In genomic region chr9:56068630-56069029, GRCm38 (mm10) we compare ENCODE assay signal across 28 mouse cellular contexts. TPM values are rescaled to one million over a fixed set of nuclear protein-coding genes. Genes with fewer than 3 reads are reported as not detected.
DNase-seq lines count a peak whose midpoint lies in the region; ATAC-seq and TF ChIP-seq lines count a peak whose summit lies in the region.
"Had no signal": no experiment of that assay in that cellular context is flagged by ENCODE, and none has a peak within 500 bp of the region (broad histone marks: within the 10 kb centered on the region; RNA-seq: fewer than 3 reads in every experiment).

No protein-coding gene starts in this region.

- no peaks in the 10 kb centered on the region for H3K9me3 ChIP-seq in intestine, embryonic 15.5 days
- no peaks in the 10 kb centered on the region for H3K9me3 ChIP-seq in intestine, embryonic 16.5 days (ENCODE audit: control insufficient read depth, low read length)
- H3K9me3 ChIP-seq: embryonic facial prominence, embryonic 13.5 days; embryonic facial prominence, embryonic 15.5 days; forebrain, embryonic 10.5 days; forebrain, embryonic 12.5 days had no signal

- H3K4me2 ChIP-seq in intestine, embryonic 15.5 days (replicated peaks) = no peak overlapping the region
- H3K4me2 ChIP-seq in intestine, embryonic 16.5 days (ENCODE audit: low read depth, low read length) = no peak overlapping the region
- H3K4me2 ChIP-seq: embryonic facial prominence, embryonic 13.5 days; embryonic facial prominence, embryonic 15.5 days; forebrain, embryonic 12.5 days had no signal

- DNase-seq in kidney, adult 9 months = peak; percentile 11
- DNase-seq in kidney, postnatal 10 days = no peak
- no peak for DNase-seq in adrenal gland, adult 18-20 months (ENCODE audit: low spot score in 2 of 2)
- no peak for DNase-seq in layer of hippocampus, adult 11-12 months (ENCODE audit: low spot score)
- DNase-seq: adrenal gland, adult 8-10 months; adrenal gland, postnatal 14 days; adrenal gland, postnatal 36 days; cerebellum, adult 11-12 months; cerebellum, adult 2 months; cerebellum, adult 9-10 months; cerebellum, postnatal 10 days; cerebellum, postnatal 25 days; embryo, embryonic 11 days had no signal

- no peaks in the 10 kb centered on the region for H3K27me3 ChIP-seq in intestine, embryonic 15.5 days (replicated peaks)
- no peaks in the 10 kb centered on the region for H3K27me3 ChIP-seq in intestine, embryonic 16.5 days (replicated peaks; ENCODE audit: control insufficient read depth, insufficient read depth, low read length)
- no peaks in the 10 kb centered on the region for H3K27me3 ChIP-seq in small intestine, adult 2 months (ENCODE audit: control insufficient read depth, insufficient read depth, low read length)
- H3K27me3 ChIP-seq: embryonic facial prominence, embryonic 13.5 days; embryonic facial prominence, embryonic 15.5 days; forebrain, embryonic 12.5 days had no signal

- peak; percentile 61 for ATAC-seq in intestine, embryonic 15.5 days
- ATAC-seq in intestine, embryonic 16.5 days = peak; percentile 73
- ATAC-seq: forebrain, embryonic 14.5 days; forebrain, embryonic 16.5 days had no signal

- no peak overlapping the region for H3K9ac ChIP-seq in intestine, embryonic 15.5 days
- H3K9ac ChIP-seq in intestine, embryonic 16.5 days (ENCODE audit: low read depth, low read length) = no peak overlapping the region
- H3K9ac ChIP-seq: embryonic facial prominence, embryonic 13.5 days; embryonic facial prominence, embryonic 15.5 days; forebrain, embryonic 12.5 days had no signal

- no peaks in the 10 kb centered on the region for H3K4me1 ChIP-seq in intestine, embryonic 15.5 days (replicated peaks)
- H3K4me1 ChIP-seq in intestine, embryonic 16.5 days (ENCODE audit: control insufficient read depth, insufficient read depth, low read length) = no peaks in the 10 kb centered on the region
- H3K4me1 ChIP-seq in small intestine, adult 2 months (ENCODE audit: control insufficient read depth, insufficient read depth, insufficient read length, low read length) = peaks cover 2% of the 10 kb centered on the region; the same call in 1 of the 2 replicates
- H3K4me1 ChIP-seq: forebrain, embryonic 10.5 days; forebrain, embryonic 12.5 days had no signal

- 86% methylated on average over 1 of the region's 1 CpGs for WGBS in intestine, embryonic 15.5 days
- 81% methylated on average over 1 of the region's 1 CpGs for WGBS in intestine, embryonic 16.5 days
- WGBS in small intestine, adult 2 months = 38% methylated on average over 1 of the region's 1 CpGs

- H3K27ac ChIP-seq in intestine, embryonic 15.5 days = no peak overlapping the region
- no peak overlapping the region for H3K27ac ChIP-seq in intestine, embryonic 16.5 days (ENCODE audit: low read length)
- peak overlapping the region; percentile 54; the same call in 1 of the 2 replicates for H3K27ac ChIP-seq in small intestine, adult 2 months (ENCODE audit: insufficient read depth, low read depth, low read length)
- H3K27ac ChIP-seq: embryonic facial prominence, embryonic 13.5 days; embryonic facial prominence, embryonic 15.5 days; forebrain, embryonic 10.5 days; forebrain, embryonic 12.5 days had no signal

- no peak for TF ChIP-seq CTCF in small intestine, adult 2 months (IDR thresholded peaks at IDR 0.05; ENCODE audit: extremely low read depth, insufficient read length, insufficient replicate concordance, low read depth, low read length)

- H3K4me3 ChIP-seq in intestine, embryonic 15.5 days (replicated peaks) = no peak overlapping the region
- no peak overlapping the region for H3K4me3 ChIP-seq in intestine, embryonic 16.5 days (ENCODE audit: low read length)
- no peak overlapping the region for H3K4me3 ChIP-seq in small intestine, adult 2 months (ENCODE audit: low read depth, low read length)
- H3K4me3 ChIP-seq: embryonic facial prominence, embryonic 13.5 days; embryonic facial prominence, embryonic 15.5 days; erythroblast, embryonic 14.5 days; forebrain, embryonic 10.5 days; forebrain, embryonic 12.5 days had no signal

- TF ChIP-seq POLR2A in small intestine, adult 2 months (IDR thresholded peaks at IDR 0.05; ENCODE audit: low read depth, low read length) = no peak

- H3K36me3 ChIP-seq in intestine, embryonic 15.5 days = peaks cover 5% of the 10 kb centered on the region; the same call in 1 of the 2 replicates
- H3K36me3 ChIP-seq in intestine, embryonic 16.5 days (ENCODE audit: control insufficient read depth, insufficient read depth, low read length) = no peaks in the 10 kb centered on the region; the same call in 1 of the 2 replicates
- H3K36me3 ChIP-seq in small intestine, adult 2 months (ENCODE audit: control insufficient read depth, insufficient read depth, low read length) = no peaks in the 10 kb centered on the region

RNA-seq across cellular contexts. Expression of gene Pstpip1, which starts 21.1 kb away (rescaled TPM):
- 1.5 and 1.6 TPM in 2 replicates for polyA plus RNA-seq in intestine, embryonic 15.5 days (2015; fragmentation: Nextera tagmentation; extraction: Ambion mirVana)
- 1.6 and 2.3 TPM in 2 replicates for polyA plus RNA-seq in intestine, embryonic 16.5 days (2015; fragmentation: Nextera tagmentation; extraction: Ambion mirVana)
- polyA plus RNA-seq in small intestine, adult 2 months (2012; rRNA removed) = 6.0 and 7.5 TPM in 2 replicates
- total RNA-seq in adrenal gland, adult 18-20 months (2021) = 1 to 10 TPM in 1 of 2 experiments, under 1 TPM in 1; 0.89 to 2.0 TPM

RNA-seq across cellular contexts. Expression of gene Rcn2, which starts 27.0 kb away (rescaled TPM):
- polyA plus RNA-seq in intestine, embryonic 15.5 days (2015; fragmentation: Nextera tagmentation; extraction: Ambion mirVana) = 149 and 178 TPM in 2 replicates
- polyA plus RNA-seq in intestine, embryonic 16.5 days (2015; fragmentation: Nextera tagmentation; extraction: Ambion mirVana) = 128 and 136 TPM in 2 replicates
- 34.2 and 38.4 TPM in 2 replicates for polyA plus RNA-seq in small intestine, adult 2 months (2012; rRNA removed)
- total RNA-seq in adrenal gland, adult 18-20 months (2021) = 10 to 100 TPM; 35.9 to 39.9 TPM

RNA-seq across cellular contexts. Expression of gene 4930563M21Rik, which starts 58.3 kb away (rescaled TPM):
- polyA plus RNA-seq in intestine, embryonic 15.5 days (2015; fragmentation: Nextera tagmentation; extraction: Ambion mirVana) = not detected in 2 replicates
- polyA plus RNA-seq in intestine, embryonic 16.5 days (2015; fragmentation: Nextera tagmentation; extraction: Ambion mirVana) = not detected in 2 replicates
- not detected in 2 replicates for polyA plus RNA-seq in small intestine, adult 2 months (2012; rRNA removed)
- not detected for total RNA-seq in adrenal gland, adult 18-20 months (2021)
- total RNA-seq: adrenal gland, adult 8-10 months; adrenal gland, postnatal 14 days; adrenal gland, postnatal 36 days; ES-E14; MEL had no signal
- polyA plus RNA-seq: C2C12; cerebellum, adult 2 months; cortical plate, adult 2 months; embryonic facial prominence, embryonic 11.5 days; embryonic facial prominence, embryonic 13.5 days; embryonic facial prominence, embryonic 15.5 days; erythroblast, embryonic 14.5 days; forebrain, embryonic 10.5 days; forebrain, embryonic 12.5 days; forebrain, embryonic 14.5 days; forebrain, embryonic 16.5 days had no signal
